Mouse (Mus musculus) midbrain, embryonic 15.5 days (tissue): ENCODE results near the gene Gm20708. TPM values are rescaled to one million over a fixed set of nuclear protein-coding genes. Genes with fewer than 3 reads are reported as not detected.
"Not testable (repeated sequence)": the region's sequence is repeated elsewhere in the genome, so short reads cannot be mapped to it uniquely, and the experiment has no call there.

Experiments used
- ATAC-seq: fragments of 200-750 bp; cut with Nextera tagmentation; replicated peaks from 2 replicates; pipeline ENCODE4 v1.8.0; 2017; ENCODE audit warnings: moderate TSS enrichment
- H3K27ac ChIP-seq: fragments of 300-500 bp; sonication (generic); 2 replicates; pipeline ENCODE4 v1.5.1; 2015; ENCODE audit warnings: mild to moderate bottlenecking, inconsistent platforms
- H3K27me3 ChIP-seq: fragments of 300-500 bp; sonication (generic); replicated peaks from 2 replicates; pipeline ENCODE4 v1.6.1; 2015; ENCODE audit warnings: inconsistent platforms
- H3K36me3 ChIP-seq: fragments of 300-500 bp; sonication (generic); replicated peaks from 2 replicates; pipeline ENCODE4 v1.6.1; 2015; ENCODE audit warnings: inconsistent platforms
- H3K4me1 ChIP-seq: fragments of 300-500 bp; sonication (generic); 2 replicates; pipeline ENCODE4 v1.6.1; 2015; ENCODE audit warnings: inconsistent platforms
- H3K4me2 ChIP-seq: fragments of 300-500 bp; sonication (generic); 2 replicates; pipeline ENCODE4 v1.6.1; 2015; ENCODE audit warnings: inconsistent platforms, mild to moderate bottlenecking, moderate library complexity
- H3K4me3 ChIP-seq: fragments of 300-500 bp; sonication (generic); 2 replicates; pipeline ENCODE4 v1.5.1; 2015; ENCODE audit warnings: mild to moderate bottlenecking, inconsistent platforms
- H3K9ac ChIP-seq: fragments of 300-500 bp; sonication (generic); 2 replicates; pipeline ENCODE4 v1.6.1; 2015; ENCODE audit warnings: mild to moderate bottlenecking, inconsistent platforms
- H3K9me3 ChIP-seq: fragments of 300-500 bp; sonication (generic); 2 replicates; pipeline ENCODE4 v1.6.1; 2016; ENCODE audit warnings: inconsistent platforms
- WGBS: fragments of 180-500 bp; shearing (Covaris S2); methylation state at CpG from one replicate; pipeline ENCODE4 v1.1.7; 2015; ENCODE audit warnings: mixed read lengths; 5-methylcytosine and 5-hydroxymethylcytosine counted together
- polyA plus RNA-seq: library from polyadenylated mRNA; unstranded; fragments of >200 nt; fragmentation: Nextera tagmentation; extraction: Ambion mirVana; gene quantifications from 2 replicates; pipeline ENCODE4 v1.2.1, GENCODE M21; 2015

Gm20708 gene
- polyA plus RNA-seq, 1 experiment from 2014 or later: 1.4 TPM

- Histone ChIP-seq H3K27ac (no peak overlapping the region), H3K9ac (peak overlapping the region; percentile 13; the same call in 1 of the 2 replicates), H3K9me3 (no peaks in the 10 kb centered on the region), H3K27me3 (peaks cover 36% of the 10 kb centered on the region), H3K4me2 (peak overlapping the region; percentile 53), H3K4me1 (peaks cover 36% of the 10 kb centered on the region), H3K36me3 (no peaks in the 10 kb centered on the region), H3K4me3 (peak overlapping the region; percentile 29; the same call in 1 of the 2 replicates)
- ATAC-seq: no peak
- WGBS: 43% methylated on average over 9 of the region's 9 CpGs
These were observed 26.8 kb upstream of the Gm20708 start for GRCm38 (mm10) chr11:117782705-117783034.

DNA sequence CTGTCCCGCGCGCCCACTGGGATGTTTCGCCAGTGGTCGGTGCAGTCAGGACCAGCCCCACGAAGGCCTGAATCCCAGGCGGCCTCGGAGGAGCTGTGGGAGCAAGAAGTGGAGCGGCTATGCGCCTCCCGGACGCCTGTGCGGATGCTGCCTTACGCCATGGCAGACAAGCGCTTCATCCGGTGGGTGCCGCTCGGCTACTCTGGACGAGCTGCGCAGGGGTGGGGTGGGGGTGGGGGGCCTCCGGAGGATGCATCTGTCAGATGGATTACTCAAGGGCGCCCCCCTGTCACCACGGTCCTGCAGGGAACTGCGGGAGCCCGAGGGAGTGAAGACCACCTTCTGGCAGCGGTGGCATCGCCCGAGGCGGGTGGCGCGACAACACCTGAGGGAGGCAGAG lies 26.4 kb upstream of the Gm20708 start:
- peak overlapping the region; percentile 29 for H3K4me3 ChIP-seq
- ATAC-seq: peak; percentile 26
- H3K9ac ChIP-seq: peak overlapping the region; percentile 13; the same call in 1 of the 2 replicates
- peak overlapping the region; percentile 53 for H3K4me2 ChIP-seq
- no peaks in the 10 kb centered on the region for H3K9me3 ChIP-seq
- H3K27ac ChIP-seq: no peak overlapping the region
- peaks cover 36% of the 10 kb centered on the region for H3K4me1 ChIP-seq
- 3% methylated on average over 30 of the region's 31 CpGs for WGBS
- H3K27me3 ChIP-seq: peaks cover 36% of the 10 kb centered on the region
- no peaks in the 10 kb centered on the region for H3K36me3 ChIP-seq

DNA sequence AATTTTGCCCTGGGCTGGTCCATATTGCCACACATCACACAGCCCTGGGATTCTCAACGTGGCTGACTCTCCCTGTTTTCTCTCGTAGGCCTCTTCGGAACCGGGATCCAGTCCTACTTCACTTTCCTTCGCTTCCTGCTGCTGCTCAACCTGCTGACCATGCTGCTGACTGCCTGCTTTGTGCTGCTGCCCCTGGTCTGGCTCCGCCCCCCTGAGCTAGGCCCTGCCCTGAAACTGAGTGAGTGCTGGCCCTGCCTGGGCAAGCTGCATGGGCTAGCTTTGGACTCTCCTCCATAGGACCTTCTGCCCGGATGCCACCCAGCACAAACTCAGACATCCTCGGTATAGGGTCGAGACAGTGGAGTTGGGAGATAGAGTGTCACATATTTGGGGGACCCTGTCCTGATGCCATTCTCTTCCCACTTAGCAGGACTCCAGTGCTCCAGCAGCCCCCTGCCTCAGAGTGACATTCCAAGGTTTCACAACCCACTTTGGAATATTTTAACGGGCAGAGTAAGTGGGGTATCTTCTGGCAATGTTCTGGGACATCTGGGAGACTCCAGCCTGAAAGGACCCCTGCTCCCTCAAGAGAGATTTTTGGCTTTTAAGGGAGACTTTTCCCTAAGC lies 25.7 kb upstream of the Gm20708 start:
- Histone ChIP-seq H3K27me3 (peaks cover 36% of the 10 kb centered on the region), H3K4me1 (peaks cover 36% of the 10 kb centered on the region), H3K4me2 (peak overlapping the region; percentile 53), H3K27ac (no peak overlapping the region), H3K9me3 (no peaks in the 10 kb centered on the region), H3K4me3 (no peak overlapping the region), H3K36me3 (no peaks in the 10 kb centered on the region), H3K9ac (peak overlapping the region; percentile 13; the same call in 1 of the 2 replicates)
- 42% methylated on average over 10 of the region's 10 CpGs for WGBS
- ATAC-seq: no peak

- WGBS: 7% methylated on average over 10 of the region's 10 CpGs
- no peak overlapping the region for H3K4me2 ChIP-seq
- peaks cover 25% of the 10 kb centered on the region for H3K27me3 ChIP-seq
These were observed 23.2 kb upstream of the Gm20708 start for GRCm38 (mm10) chr11:117786294-117786693.

GRCm38 (mm10) chr11:117788481-117788880 lies 21.0 kb upstream of the Gm20708 start:
- ATAC-seq: not testable (repeated sequence)

More at GRCm38 (mm10) chr11:117786294-117786693, 23.2 kb upstream of the Gm20708 start:
- no peak overlapping the region for H3K9ac ChIP-seq
- no peak overlapping the region for H3K27ac ChIP-seq
- no peak for ATAC-seq
- H3K4me3 ChIP-seq: no peak overlapping the region
- peaks cover 17% of the 10 kb centered on the region for H3K4me1 ChIP-seq
- no peaks in the 10 kb centered on the region for H3K9me3 ChIP-seq
- H3K36me3 ChIP-seq: no peaks in the 10 kb centered on the region

GRCm38 (mm10) chr11:117790286-117790685 lies 19.2 kb upstream of the Gm20708 start:
- H3K4me2 ChIP-seq: 0 out of 2 replicates have a peak overlapping the region, but pooled peaks have one; percentile 1
- no peak overlapping the region for H3K27ac ChIP-seq
- no peaks in the 10 kb centered on the region for H3K9me3 ChIP-seq
- no peak for ATAC-seq
- no peak overlapping the region for H3K4me3 ChIP-seq
- WGBS: 4% methylated on average over 14 of the region's 14 CpGs
- H3K36me3 ChIP-seq: no peaks in the 10 kb centered on the region
- H3K4me1 ChIP-seq: no peaks in the 10 kb centered on the region
- H3K27me3 ChIP-seq: peaks cover 19% of the 10 kb centered on the region
- no peak overlapping the region for H3K9ac ChIP-seq

More at GRCm38 (mm10) chr11:117788481-117788880, 21.0 kb upstream of the Gm20708 start:
- not testable (repeated sequence) for H3K4me3 ChIP-seq, H3K36me3 ChIP-seq, H3K4me2 ChIP-seq, H3K27ac ChIP-seq, H3K9me3 ChIP-seq, H3K4me1 ChIP-seq, H3K9ac ChIP-seq
- peaks cover 28% of the 10 kb centered on the region for H3K27me3 ChIP-seq
- WGBS: 87% methylated on average over 7 of the region's 7 CpGs

GRCm38 (mm10) chr11:117790703-117791440 lies 18.6 kb upstream of the Gm20708 start:
- 35% methylated on average over 23 of the region's 23 CpGs for WGBS
- Histone ChIP-seq H3K27me3 (peaks cover 19% of the 10 kb centered on the region), H3K9ac (no peak overlapping the region), H3K9me3 (no peaks in the 10 kb centered on the region), H3K4me2 (0 out of 2 replicates have a peak overlapping the region, but pooled peaks have one; percentile 1), H3K4me1 (no peaks in the 10 kb centered on the region), H3K36me3 (no peaks in the 10 kb centered on the region), H3K27ac (no peak overlapping the region), H3K4me3 (no peak overlapping the region)
- no peak for ATAC-seq

GRCm38 (mm10) chr11:117791441-117791761 lies 18.1 kb upstream of the Gm20708 start:
- no peak overlapping the region for H3K4me3 ChIP-seq
- no peaks in the 10 kb centered on the region for H3K36me3 ChIP-seq
- H3K9me3 ChIP-seq: no peaks in the 10 kb centered on the region
- ATAC-seq: no peak
- no peak overlapping the region for H3K9ac ChIP-seq
- no peak overlapping the region for H3K4me2 ChIP-seq
- WGBS: 85% methylated on average over 9 of the region's 9 CpGs
- peaks cover 19% of the 10 kb centered on the region for H3K27me3 ChIP-seq
- no peaks in the 10 kb centered on the region for H3K4me1 ChIP-seq
- no peak overlapping the region for H3K27ac ChIP-seq

GRCm38 (mm10) chr11:117792281-117792888 lies 17.1 kb upstream of the Gm20708 start:
- ATAC-seq: no peak
- Histone ChIP-seq H3K4me1 (no peaks in the 10 kb centered on the region), H3K9me3 (no peaks in the 10 kb centered on the region), H3K4me3 (no peak overlapping the region), H3K36me3 (no peaks in the 10 kb centered on the region), H3K27me3 (peaks cover 19% of the 10 kb centered on the region), H3K9ac (no peak overlapping the region), H3K27ac (no peak overlapping the region), H3K4me2 (no peak overlapping the region)
- WGBS: 14% methylated on average over 22 of the region's 22 CpGs

GRCm38 (mm10) chr11:117794035-117794551 lies 15.4 kb upstream of the Gm20708 start:
- H3K36me3 ChIP-seq: no peaks in the 10 kb centered on the region
- H3K4me3 ChIP-seq: no peak overlapping the region
- no peak overlapping the region for H3K27ac ChIP-seq
- no peaks in the 10 kb centered on the region for H3K4me1 ChIP-seq
- no peaks in the 10 kb centered on the region for H3K9me3 ChIP-seq
- peaks cover 19% of the 10 kb centered on the region for H3K27me3 ChIP-seq
- no peak for ATAC-seq
- no peak overlapping the region for H3K9ac ChIP-seq
- no peak overlapping the region for H3K4me2 ChIP-seq
- WGBS: 57% methylated on average over 4 of the region's 4 CpGs

- Histone ChIP-seq H3K27ac (no peak overlapping the region), H3K4me3 (no peak overlapping the region), H3K36me3 (no peaks in the 10 kb centered on the region), H3K4me1 (no peaks in the 10 kb centered on the region), H3K4me2 (no peak overlapping the region), H3K27me3 (peaks cover 5% of the 10 kb centered on the region; the same call in 1 of the 2 replicates), H3K9ac (no peak overlapping the region), H3K9me3 (no peaks in the 10 kb centered on the region)
- no peak for ATAC-seq
- WGBS: 47% methylated on average over 5 of the region's 5 CpGs
These were observed 12.5 kb upstream of the Gm20708 start for GRCm38 (mm10) chr11:117796954-117797353.

- no peak within 1 kb of the TSS for H3K27ac ChIP-seq
- H3K4me2 ChIP-seq: no peak within 1 kb of the TSS
- no peak within 1 kb of the TSS for H3K9ac ChIP-seq
- WGBS: 61% methylated on average over 9 of the region's 9 CpGs
- H3K4me1 ChIP-seq: no peaks in the 10 kb centered on the region
- H3K27me3 ChIP-seq: no peaks in the 10 kb centered on the region
- H3K9me3 ChIP-seq: no peaks in the 10 kb centered on the region
- H3K4me3 ChIP-seq: no peak within 1 kb of the TSS
- no peak for ATAC-seq
- H3K36me3 ChIP-seq: no peaks in the 10 kb centered on the region
These were observed 11.8 kb upstream of the Gm20708 start, which contains the start of gene 6030468B19Rik for GRCm38 (mm10) chr11:117797511-117798159. Gene 6030468B19Rik, plus strand, starts transcription at chr11:117797660.
